Mouse (Mus musculus) mesoderm, embryonic 11.5 days (tissue): ENCODE measurements around the gene Rasgrf2.
A peak's percentile ranks its signal among the peaks of the same experiment; 100 is the strongest.

ENCODE experiments used
- DNase-seq: peaks from one replicate; pipeline ENCODE4 v3.0.0-alpha.2; 2012; ENCODE audit warnings: low read depth, low spot score

Gene Rasgrf2

DNA sequence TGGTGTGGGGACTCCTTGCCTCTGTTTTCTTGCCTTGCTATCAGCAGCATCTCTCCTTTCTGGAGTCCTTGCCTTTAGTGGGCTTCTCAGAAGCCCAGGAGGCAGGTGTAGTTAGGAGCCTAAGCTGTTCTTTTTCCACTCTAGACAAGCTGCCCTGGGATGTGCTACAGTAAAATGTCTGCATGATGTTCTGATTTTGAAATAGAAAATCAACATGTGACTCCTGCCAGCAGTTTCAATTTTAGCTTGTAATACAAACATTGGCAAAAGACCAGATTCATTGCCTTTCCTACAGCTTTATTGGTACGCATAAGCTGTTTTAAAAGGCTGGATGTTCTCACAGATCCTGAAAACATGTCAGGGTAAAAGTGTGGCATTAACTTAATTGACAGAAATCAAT, 176.3 kb downstream of the Rasgrf2 start:
- DNase-seq, result no peak

- DNase-seq, result no peak
Observed at GRCm38 (mm10) chr13:91940113-91940512, 191.3 kb downstream of the Rasgrf2 start.

DNA sequence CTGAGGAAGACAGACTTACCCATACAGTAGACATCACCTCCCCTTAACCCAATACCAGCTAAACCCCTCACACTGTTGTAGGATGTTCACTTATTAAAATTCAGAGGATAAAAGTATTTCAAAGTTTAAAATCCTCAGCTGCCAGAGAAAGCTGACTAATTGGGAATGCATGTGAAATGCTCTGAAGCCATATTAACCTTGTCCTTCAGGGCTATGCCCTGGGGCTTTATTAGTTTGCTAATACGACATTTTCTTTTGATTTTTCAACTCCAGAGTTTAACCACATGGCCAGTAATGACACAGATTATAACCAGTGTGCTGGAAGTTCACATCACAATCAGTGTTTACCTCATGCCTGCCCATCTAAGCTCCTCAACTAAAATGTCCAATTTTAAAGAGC, 192.6 kb downstream of the Rasgrf2 start:
- no peak for DNase-seq

- no peak for DNase-seq
Observed at GRCm38 (mm10) chr13:91937232-91937631, 194.2 kb downstream of the Rasgrf2 start.

GRCm38 (mm10) chr13:91932122-91932521, 199.3 kb downstream of the Rasgrf2 start:
- DNase-seq, result no peak

- DNase-seq, result no peak
Observed at GRCm38 (mm10) chr13:91929943-91930726, 201.3 kb downstream of the Rasgrf2 start.

DNA sequence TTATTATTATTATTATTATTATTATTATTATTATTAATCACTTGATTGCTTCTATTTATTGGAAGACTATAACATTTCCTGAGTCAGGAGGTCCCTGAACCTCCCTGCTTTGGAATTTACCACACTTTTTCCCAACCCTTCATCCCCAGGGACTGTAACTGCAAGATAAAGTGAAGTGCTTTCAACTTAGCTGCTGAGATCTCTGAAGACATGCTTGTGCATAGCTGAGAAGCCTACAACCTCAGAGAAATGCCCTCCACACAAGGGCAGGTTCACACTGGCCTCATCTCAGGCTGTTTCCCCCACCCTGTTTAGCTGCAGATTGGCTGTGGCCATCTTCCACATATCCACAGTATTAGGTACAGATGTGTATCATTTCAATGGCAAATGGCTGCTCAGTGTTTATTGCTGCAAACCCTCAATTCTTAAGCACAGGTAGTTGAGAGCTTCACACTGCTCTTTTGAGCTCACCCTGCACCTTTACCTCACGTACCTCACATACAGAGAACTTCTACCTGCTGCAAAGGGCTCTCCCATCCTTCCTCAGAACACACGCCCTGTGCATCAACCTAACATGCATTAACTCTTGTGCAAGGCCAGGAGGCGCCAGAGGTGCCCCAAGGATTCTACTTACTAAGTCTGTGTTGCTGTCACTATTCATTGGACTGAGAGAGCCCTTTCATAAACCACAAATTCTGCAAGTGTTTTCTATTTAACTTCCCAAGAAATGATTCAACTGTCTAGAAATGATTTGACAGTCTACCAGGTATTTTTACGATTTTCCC, 202.7 kb downstream of the Rasgrf2 start:
- no peak for DNase-seq

DNA sequence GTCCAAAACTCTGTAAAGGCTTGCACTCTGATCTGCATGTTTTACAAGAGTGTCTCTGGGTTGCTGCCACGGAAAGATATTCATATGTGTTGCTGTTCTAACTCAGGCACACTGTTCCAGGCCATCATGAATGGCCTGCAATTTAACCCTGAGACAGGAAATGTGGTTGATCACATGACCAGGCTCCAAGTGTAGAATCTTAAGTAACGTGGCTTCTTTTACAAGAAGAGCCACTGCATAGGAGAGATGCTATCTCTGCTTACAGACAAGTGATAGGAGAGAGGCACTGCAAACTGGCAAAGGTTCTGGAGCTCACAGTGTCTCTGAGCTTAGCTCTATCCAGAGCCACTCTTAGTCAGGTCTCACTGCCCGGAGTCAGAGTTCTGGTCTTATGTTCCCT, 210.4 kb downstream of the Rasgrf2 start:
- no peak for DNase-seq

DNA sequence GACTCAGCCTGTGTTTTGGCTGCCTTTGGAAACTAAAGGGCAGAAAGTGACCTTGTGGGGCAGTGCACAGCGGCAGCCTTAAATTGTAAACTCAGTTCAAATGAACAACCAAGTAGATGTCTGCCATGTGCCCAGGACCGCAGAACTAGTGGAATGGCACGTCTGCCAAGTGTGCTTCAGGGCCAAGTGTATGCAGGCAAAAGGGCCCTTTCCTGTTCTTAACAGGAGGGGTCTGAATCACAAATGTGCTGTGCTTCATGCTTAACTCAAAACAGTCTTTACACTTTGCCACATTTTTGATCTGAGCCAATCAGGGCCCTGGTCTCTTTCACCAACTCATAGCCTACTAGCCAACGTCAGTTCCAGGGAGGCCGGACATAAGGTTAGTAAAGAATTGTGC, 212.7 kb downstream of the Rasgrf2 start:
- DNase-seq, result no peak

DNA sequence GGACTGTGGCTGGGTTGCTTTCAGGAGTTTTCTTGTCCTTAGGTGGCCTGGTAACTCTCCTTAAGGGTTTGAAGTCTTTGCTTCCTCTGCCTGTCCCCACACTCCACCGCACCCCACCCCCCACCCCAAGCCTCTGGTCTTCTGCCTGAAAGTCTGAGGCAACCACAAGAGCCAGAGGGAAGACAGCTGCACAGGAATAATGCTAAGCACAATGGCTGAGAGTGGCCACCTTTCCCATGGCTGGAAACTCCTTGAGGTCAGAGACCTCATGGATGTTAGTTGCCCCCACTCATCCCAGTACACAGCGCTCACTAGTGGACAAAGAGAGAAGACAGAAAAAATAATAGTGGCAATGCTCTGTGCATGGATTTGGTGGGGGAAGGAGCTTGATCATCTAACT, 213.6 kb downstream of the Rasgrf2 start:
- no peak for DNase-seq

GRCm38 (mm10) chr13:91916308-91916707, 215.1 kb downstream of the Rasgrf2 start:
- DNase-seq, result no peak

DNA sequence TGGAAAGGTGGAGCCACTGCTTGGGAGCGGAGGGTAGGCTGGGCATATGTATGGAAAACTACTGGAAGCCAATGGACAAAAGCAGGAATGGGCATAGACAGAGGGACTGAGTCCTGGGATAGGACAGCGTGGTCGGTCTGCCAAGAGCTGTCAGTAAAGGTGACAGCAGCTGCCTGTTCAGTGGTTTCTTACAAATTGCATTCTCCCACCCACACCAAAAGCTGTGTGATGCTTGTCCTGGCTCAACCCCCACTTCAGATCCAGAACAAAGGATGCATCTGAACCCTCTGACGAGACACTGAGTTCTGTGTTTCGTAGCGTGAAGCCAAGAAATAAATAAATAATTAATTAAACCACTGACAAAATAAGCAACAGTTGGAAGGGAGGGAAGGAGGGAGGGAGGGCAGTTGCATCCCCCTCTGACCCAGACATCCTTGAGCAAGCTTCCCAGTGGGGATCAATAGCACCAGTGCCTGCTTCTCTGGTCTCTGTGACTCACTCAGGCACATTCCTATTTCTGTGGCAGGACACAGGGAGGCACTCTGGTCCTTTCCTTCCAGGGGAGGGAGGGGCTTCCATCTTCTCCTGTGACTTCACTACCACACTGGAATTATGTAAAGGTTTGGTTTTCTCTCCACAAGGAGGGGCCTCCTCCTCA, 215.7 kb downstream of the Rasgrf2 start:
- peak; percentile 12 for DNase-seq

GRCm38 (mm10) chr13:91915192-91915581, 216.3 kb downstream of the Rasgrf2 start:
- no peak for DNase-seq

- no peak for DNase-seq
Observed at GRCm38 (mm10) chr13:91911652-91912051, 219.8 kb downstream of the Rasgrf2 start.

DNA sequence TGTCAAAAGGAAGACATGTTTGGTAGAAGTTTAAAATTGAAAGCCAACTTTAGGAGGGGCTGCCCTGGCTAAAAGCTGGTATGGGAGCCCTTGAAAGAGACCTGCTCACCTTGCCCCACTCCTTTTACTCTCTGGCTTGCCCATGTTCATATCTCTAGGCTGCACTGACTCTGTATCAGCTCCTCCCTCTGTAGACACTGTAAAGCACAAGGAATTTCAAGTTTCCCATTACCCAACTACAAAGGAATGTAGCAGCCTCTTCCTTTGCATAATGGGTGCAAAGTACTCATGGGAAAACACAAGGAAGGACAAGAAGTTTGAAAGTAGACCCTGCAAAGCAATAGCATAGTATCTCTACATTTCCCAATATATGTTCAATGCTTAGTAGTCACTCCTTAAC, 220.2 kb downstream of the Rasgrf2 start:
- no peak for DNase-seq

DNA sequence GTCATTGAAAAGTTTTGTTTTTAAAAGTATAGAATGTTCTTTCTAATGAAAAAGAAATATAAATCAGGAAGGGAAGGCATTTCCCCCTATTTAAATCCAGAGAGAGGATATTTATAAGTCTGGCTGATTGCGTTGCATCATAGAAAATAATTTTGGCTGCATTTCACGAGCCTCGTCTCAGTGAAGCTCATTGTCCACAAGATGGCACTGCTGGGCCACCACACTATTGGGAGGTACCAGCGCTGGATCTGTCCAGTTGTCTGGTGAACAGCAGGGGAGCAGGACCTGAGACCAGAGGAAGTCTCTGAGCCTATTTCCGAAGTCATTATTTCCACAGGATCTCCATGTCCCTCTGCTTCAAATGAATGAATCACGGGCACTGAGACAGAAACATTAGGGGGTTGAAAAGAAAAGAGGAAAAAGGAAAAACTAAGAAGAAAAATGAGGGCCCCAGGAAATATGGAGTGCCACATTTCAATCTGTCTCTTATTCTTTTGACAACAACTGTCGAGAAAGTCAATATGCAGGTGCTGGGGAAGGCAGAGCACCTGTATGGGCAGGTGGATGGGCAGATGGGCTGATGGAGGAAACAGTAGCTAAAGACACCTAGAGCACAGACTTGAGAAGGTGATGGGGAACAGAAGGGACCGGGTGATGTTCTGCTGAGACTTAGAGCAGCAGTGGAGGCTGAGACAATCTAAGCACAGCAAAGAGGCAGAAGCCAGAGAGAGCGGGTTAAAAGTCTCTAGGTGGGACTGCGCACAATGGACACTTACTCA, 223.1 kb downstream of the Rasgrf2 start:
- DNase-seq, result peak; percentile 82

DNA sequence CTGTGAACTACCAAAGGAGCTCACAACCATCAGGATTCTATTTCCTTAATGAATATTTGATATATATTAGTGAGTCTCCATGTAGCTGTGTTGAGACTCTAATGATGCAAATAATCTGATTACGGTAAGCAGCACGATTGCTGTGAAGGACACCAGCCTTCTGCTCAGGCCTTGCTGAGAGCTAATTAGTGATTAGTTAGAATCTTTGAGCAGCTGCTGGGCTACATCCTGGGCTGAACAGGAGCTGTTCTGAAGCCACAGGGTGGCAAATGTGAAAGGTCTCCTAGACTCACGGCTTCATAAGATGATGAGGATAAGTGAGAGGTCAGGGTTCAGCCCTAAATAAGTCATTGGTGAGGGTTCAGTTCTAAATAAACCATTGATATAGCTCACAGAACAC, 225.1 kb downstream of the Rasgrf2 start:
- DNase-seq, result no peak

DNA sequence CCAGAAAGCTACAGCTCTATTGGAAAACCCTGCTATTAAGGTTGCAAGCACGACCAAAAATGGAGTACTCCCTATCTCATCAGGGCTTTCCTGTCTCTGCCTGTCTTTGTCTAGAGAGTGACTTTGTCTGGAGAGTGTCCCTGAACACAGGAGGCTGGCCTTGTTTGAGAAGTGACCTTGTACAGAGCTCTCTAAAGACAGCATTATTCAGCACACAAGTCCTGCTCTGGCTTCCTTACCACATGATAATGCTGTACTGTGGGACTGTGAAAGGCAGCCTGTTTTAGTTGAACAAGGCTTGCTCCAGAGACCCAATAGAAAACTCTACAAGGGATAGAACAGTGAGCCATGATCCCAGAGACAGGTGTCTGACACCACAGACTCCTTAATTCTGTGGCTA, 235.0 kb downstream of the Rasgrf2 start:
- DNase-seq, result no peak

- peak; percentile 19 for DNase-seq
Observed at GRCm38 (mm10) chr13:91893132-91893531, 238.3 kb downstream of the Rasgrf2 start.

DNA sequence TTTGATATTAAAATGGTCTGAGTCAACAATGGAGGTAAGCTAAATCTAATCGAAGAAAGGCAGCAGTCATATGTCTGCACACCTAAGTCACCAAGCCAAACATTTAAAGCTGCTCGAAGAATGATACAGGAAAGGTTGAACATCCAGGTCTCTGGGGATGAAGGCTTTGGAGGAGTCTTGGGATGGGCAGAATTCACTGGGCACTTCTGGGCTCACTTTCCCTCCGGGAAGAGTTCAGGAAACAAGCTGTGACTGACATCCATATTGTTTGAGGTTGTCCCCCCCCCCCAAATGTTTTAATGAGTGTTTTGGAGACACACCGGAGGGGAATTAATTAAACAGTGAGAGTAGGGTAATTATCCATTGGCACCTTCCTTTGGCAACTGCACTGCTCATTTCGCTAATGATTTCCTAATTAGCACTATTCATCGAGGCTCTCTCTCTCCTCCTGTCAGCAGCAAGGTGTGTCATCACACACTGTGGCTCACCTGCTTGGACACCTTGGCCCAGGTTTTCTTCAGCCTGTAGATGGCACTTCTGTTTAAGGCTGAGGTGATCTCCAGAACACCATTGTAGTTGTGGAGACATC, 241.3 kb downstream of the Rasgrf2 start:
- DNase-seq, result no peak

- DNase-seq, result no peak
Observed at GRCm38 (mm10) chr13:91884714-91885386, 246.6 kb downstream of the Rasgrf2 start.
